Mouse (Mus musculus) olfactory bulb, adult 2 months (tissue): ENCODE results near the gene Nsd2. TPM values are rescaled to one million over a fixed set of nuclear protein-coding genes. Genes with fewer than 3 reads are reported as not detected.

Experiments
- H3K27ac ChIP-seq: fragments of 200-500 bp; 2 replicates; pipeline ENCODE4 v1.5.1; 2012; ENCODE audit warnings: low read depth, low read length; ENCODE audit not compliant: insufficient read depth
- H3K4me1 ChIP-seq: fragments of 200-500 bp; 2 replicates; pipeline ENCODE4 v1.6.1; 2012; ENCODE audit warnings: low read length; ENCODE audit not compliant: control insufficient read depth, insufficient read depth
- H3K4me3 ChIP-seq: fragments of 200-500 bp; 2 replicates; pipeline ENCODE4 v1.5.1; 2012; ENCODE audit warnings: mild to moderate bottlenecking, low read depth, low read length, moderate library complexity; ENCODE audit not compliant: insufficient read depth
- CTCF ChIP-seq: fragments of 200-500 bp; IDR thresholded peaks from 2 replicates; pipeline ENCODE4 v1.5.1; 2012; ENCODE audit warnings: low read depth, mild to moderate bottlenecking, low read length, moderate library complexity; ENCODE audit not compliant: insufficient read depth
- POLR2A ChIP-seq: fragments of 200-500 bp; IDR thresholded peaks from 2 replicates; pipeline ENCODE4 v1.6.1; 2012; ENCODE audit warnings: mild to moderate bottlenecking, low read depth, low read length, moderate library complexity; ENCODE audit not compliant: insufficient read depth
- WGBS: fragments of 180-500 bp; shearing (Covaris S2); methylation state at CpG from one replicate; pipeline ENCODE4 v1.1.7; 2018; 5-methylcytosine and 5-hydroxymethylcytosine counted together
- polyA plus RNA-seq: library from polyadenylated mRNA; stranded (reverse); fragments of >200 nt; gene quantifications from 2 replicates; pipeline ENCODE4 v1.2.4, GENCODE M21; 2012; ENCODE audit warnings: low replicate concordance; ENCODE audit not compliant: missing spikeins, insufficient read depth, insufficient read length

The Nsd2 gene
- polyA plus RNA-seq, 1 experiment, result 366 TPM

- Histone ChIP-seq H3K4me1 (no peaks in the 10 kb centered on the region), H3K27ac (no peak overlapping the region), H3K4me3 (no peak overlapping the region)
- 95% methylated on average over 3 of the region's 3 CpGs for WGBS
- TF ChIP-seq POLR2A, result no peak
- no peak for TF ChIP-seq CTCF
Measured at GRCm38 (mm10) chr5:33829958-33830357, 9.4 kb downstream of the Nsd2 start.

GRCm38 (mm10) chr5:33830832-33831231 is 10.3 kb downstream of the Nsd2 start:
- TF ChIP-seq CTCF (no peak), POLR2A (no peak)
- Histone ChIP-seq H3K4me1 (no peaks in the 10 kb centered on the region), H3K4me3 (no peak overlapping the region), H3K27ac (no peak overlapping the region)
- WGBS, result 64% methylated on average over 1 of the region's 1 CpGs

- Histone ChIP-seq H3K27ac (no peak overlapping the region), H3K4me3 (no peak overlapping the region), H3K4me1 (no peaks in the 10 kb centered on the region)
- TF ChIP-seq POLR2A (no peak), CTCF (no peak)
- WGBS, result 86% methylated on average over 1 of the region's 1 CpGs
Measured at GRCm38 (mm10) chr5:33841331-33841730, 20.8 kb downstream of the Nsd2 start.

- H3K27ac ChIP-seq, result no peak overlapping the region
- WGBS, result 75% methylated on average over 4 of the region's 4 CpGs
- H3K4me3 ChIP-seq, result no peak overlapping the region
- no peak for TF ChIP-seq CTCF
- TF ChIP-seq POLR2A, result no peak
- no peaks in the 10 kb centered on the region for H3K4me1 ChIP-seq
Measured at GRCm38 (mm10) chr5:33842549-33842948, 22.0 kb downstream of the Nsd2 start.

GRCm38 (mm10) chr5:33851466-33851865 is 30.9 kb downstream of the Nsd2 start:
- TF ChIP-seq CTCF (no peak), POLR2A (no peak)
- Histone ChIP-seq H3K27ac (no peak overlapping the region), H3K4me1 (peaks cover 3% of the 10 kb centered on the region), H3K4me3 (no peak overlapping the region)
- WGBS, result 78% methylated on average over 4 of the region's 4 CpGs

GRCm38 (mm10) chr5:33853086-33853485 is 32.6 kb downstream of the Nsd2 start:
- 97% methylated on average over 1 of the region's 1 CpGs for WGBS
- H3K27ac ChIP-seq, result no peak overlapping the region
- TF ChIP-seq POLR2A, result no peak
- no peak for TF ChIP-seq CTCF
- peaks cover 3% of the 10 kb centered on the region for H3K4me1 ChIP-seq
- H3K4me3 ChIP-seq, result no peak overlapping the region

GRCm38 (mm10) chr5:33854019-33854418 is 33.5 kb downstream of the Nsd2 start:
- no peak for TF ChIP-seq POLR2A
- no peak for TF ChIP-seq CTCF
- Histone ChIP-seq H3K4me1 (peaks cover 3% of the 10 kb centered on the region), H3K4me3 (no peak overlapping the region), H3K27ac (no peak overlapping the region)
- 86% methylated on average over 2 of the region's 2 CpGs for WGBS

GRCm38 (mm10) chr5:33857693-33858092 is 37.2 kb downstream of the Nsd2 start:
- H3K4me1 ChIP-seq, result no peaks in the 10 kb centered on the region
- no peak overlapping the region for H3K4me3 ChIP-seq
- TF ChIP-seq POLR2A, result no peak
- no peak for TF ChIP-seq CTCF
- H3K27ac ChIP-seq, result no peak overlapping the region

GRCm38 (mm10) chr5:33875472-33875871 is 54.9 kb downstream of the Nsd2 start:
- TF ChIP-seq POLR2A, result no peak
- TF ChIP-seq CTCF, result no peak
- 88% methylated on average over 1 of the region's 1 CpGs for WGBS
- H3K4me1 ChIP-seq, result no peaks in the 10 kb centered on the region
- no peak overlapping the region for H3K4me3 ChIP-seq
- no peak overlapping the region for H3K27ac ChIP-seq

GRCm38 (mm10) chr5:33881118-33881517 is 60.6 kb downstream of the Nsd2 start:
- H3K4me1 ChIP-seq, result no peaks in the 10 kb centered on the region
- 93% methylated on average over 4 of the region's 4 CpGs for WGBS
- TF ChIP-seq CTCF (no peak), POLR2A (no peak)
- no peak overlapping the region for H3K4me3 ChIP-seq
- H3K27ac ChIP-seq, result no peak overlapping the region
